Mouse (Mus musculus) adrenal gland, postnatal 25 days (tissue): ENCODE measurements around the gene Oas3. TPM values are rescaled to one million over a fixed set of nuclear protein-coding genes. Genes with fewer than 3 reads are reported as not detected.

Source experiments
- total RNA-seq: library from RNA; stranded (reverse); gene quantifications from 2 replicates; pipeline ENCODE4 v1.2.3, GENCODE M21; 2021

The Oas3 gene
- total RNA-seq, 1 experiment from 2014 or later, result 0.64 TPM

Other genes with a start within 250 kb of the Oas3 start
- 40.2 and 42.4 TPM in 2 replicates for gene Tpcn1, start 189.0 kb downstream of the Oas3 start, total RNA-seq
- 0.57 and 0.67 TPM in 2 replicates for gene Iqcd, start 188.6 kb downstream of the Oas3 start, total RNA-seq
- 15.9 and 17.5 TPM in 2 replicates for gene Rita1, start 165.1 kb downstream of the Oas3 start, total RNA-seq
- 50.5 and 54.7 TPM in 2 replicates for gene Ddx54, start 164.9 kb downstream of the Oas3 start, total RNA-seq
- gene Cfap73, start 143.4 kb downstream of the Oas3 start, total RNA-seq, result 2.8 and 3.1 TPM in 2 replicates
- gene Rasal1, start 128.8 kb downstream of the Oas3 start, total RNA-seq, result 19.6 and 20.0 TPM in 2 replicates
- gene Dtx1, start 65.7 kb downstream of the Oas3 start, total RNA-seq, result 11.0 and 11.8 TPM in 2 replicates
- gene Oas2, start 27.8 kb downstream of the Oas3 start, total RNA-seq, result 0.67 and 0.95 TPM in 2 replicates
- gene Oas1e, start 17.9 kb upstream of the Oas3 start, total RNA-seq, result not detected in 2 replicates
- gene Oas1c, start 34.9 kb upstream of the Oas3 start, total RNA-seq, result 1.3 and 1.5 TPM in 2 replicates
- not detected in 2 replicates for gene Oas1f, start 69.7 kb upstream of the Oas3 start, total RNA-seq
- gene Oas1h, start 83.8 kb upstream of the Oas3 start, total RNA-seq, result not detected in 2 replicates
- gene Oas1g, start 110.0 kb upstream of the Oas3 start, total RNA-seq, result 0.58 and 1.7 TPM in 2 replicates
- 1.5 and 3.0 TPM in 2 replicates for gene Oas1a, start 129.9 kb upstream of the Oas3 start, total RNA-seq
- gene Oas1d, start 136.9 kb upstream of the Oas3 start, total RNA-seq, result not detected in 2 replicates
- 2.5 and 4.5 TPM in 2 replicates for gene Rph3a, start 232.4 kb upstream of the Oas3 start, total RNA-seq